Mouse (Mus musculus): ENCODE measurements around the gene Itpkb.

- TF ChIP-seq CTCF (IDR thresholded peaks at IDR 0.05; ENCODE audit: extremely low read depth, insufficient read depth, low read length) (no peak), POLR2A (IDR thresholded peaks at IDR 0.05; ENCODE audit: extremely low read depth, insufficient read depth, low read length) (no peak)
Measured at GRCm38 (mm10) chr1:180473566-180473965, 143.3 kb downstream of the Itpkb start.

Measured in cortical plate, adult 2 months (tissue).